Comparison of ENCODE assay signal across 8 mouse cellular contexts in genomic region chr4:43025084-43025960, GRCm38 (mm10). TPM values are rescaled to one million over a fixed set of nuclear protein-coding genes. Genes with fewer than 3 reads are reported as not detected.
DNase-seq lines count a peak whose midpoint lies in the region; ATAC-seq lines count a peak whose summit lies in the region.

Gene Pigo (minus strand): TSS chr4:43025819.

- peak within 1 kb of the TSS; percentile 85 for H3K4me2 ChIP-seq in hindbrain, embryonic 15.5 days

- H3K4me3 ChIP-seq in hindbrain, embryonic 15.5 days: peak within 1 kb of the TSS; percentile 54

- peak within 1 kb of the TSS; percentile 51 for H3K9ac ChIP-seq in hindbrain, embryonic 15.5 days

- no peaks in the 10 kb centered on the region for H3K9me3 ChIP-seq in hindbrain, embryonic 15.5 days

- peak within 1 kb of the TSS; percentile 92 for H3K27ac ChIP-seq in hindbrain, embryonic 15.5 days (replicated peaks)

- peaks cover 45% of the 10 kb centered on the region for H3K36me3 ChIP-seq in hindbrain, embryonic 15.5 days

- 7% methylated on average over 42 of the region's 42 CpGs for WGBS in hindbrain, embryonic 15.5 days

- peaks cover 26% of the 10 kb centered on the region for H3K4me1 ChIP-seq in hindbrain, embryonic 15.5 days (replicated peaks)

- peak; percentile 96 for DNase-seq in R1 (ENCODE audit: low read depth, low spot score)
- DNase-seq in cerebellum, postnatal 25 days: peak; percentile 99
- peak; percentile 94 to 96 for DNase-seq in frontal cortex, postnatal 36 days (ENCODE audit: low spot score in 2 of 2)
- peak; percentile 87 for DNase-seq in left cerebral cortex, adult 11 months (ENCODE audit: low spot score)
- peak; percentile 94 to 96 for DNase-seq in lung, postnatal 4 days
- peak; percentile 90 for DNase-seq in retina, postnatal 7 days (ENCODE audit: low read depth, low spot score)
- peak; percentile 92 for DNase-seq in urinary bladder, adult 2 months (ENCODE audit: low spot score)

- no peaks in the 10 kb centered on the region for H3K27me3 ChIP-seq in hindbrain, embryonic 15.5 days

- ATAC-seq in hindbrain, embryonic 15.5 days (ENCODE audit: low FRiP score, low read depth): peak; percentile 95

RNA-seq across cellular contexts. Expression of gene Pigo, which starts in this region (rescaled TPM):
- 28.9 and 29.6 TPM in 2 replicates for polyA plus RNA-seq in hindbrain, embryonic 15.5 days (2015; fragmentation: Nextera tagmentation; extraction: Ambion mirVana)
- polyA plus RNA-seq in urinary bladder, adult 2 months (2012; rRNA removed): 12.7 and 13.1 TPM in 2 replicates

Comparison
In these comparisons a context has a peak if more than half of its experiments do, and no peak if none do; other contexts are left out.
1. Peak in every context shown above with its lines: DNase-seq, ATAC-seq, H3K4me3 ChIP-seq and H3K27ac ChIP-seq.